Mouse (Mus musculus) CD8-positive naive resting alpha-beta T cell, adult 2 months (primary cell): Measurements from ENCODE around the gene Plekha5.
A peak's percentile ranks its signal among the peaks of the same experiment; 100 is the strongest.

ENCODE experiments used
- DNase-seq, 2 experiments: peaks; one replicate each; pipeline ENCODE4 v3.0.0; 2022; ENCODE audit warnings: low read depth in 2 of 2, low spot score in 2 of 2

Plekha5 gene

GRCm38 (mm10) chr6:140608666-140609065 is 184.8 kb downstream of the Plekha5 start:
- DNase-seq = no peak

- no peak for DNase-seq
Measured at GRCm38 (mm10) chr6:140609533-140609932, 185.7 kb downstream of the Plekha5 start.

GRCm38 (mm10) chr6:140610117-140610516 is 186.3 kb downstream of the Plekha5 start:
- no peak for DNase-seq

- DNase-seq = no peak
Measured at GRCm38 (mm10) chr6:140611282-140611681, 187.4 kb downstream of the Plekha5 start.

GRCm38 (mm10) chr6:140611893-140612473 is 188.1 kb downstream of the Plekha5 start:
- DNase-seq = no peak

GRCm38 (mm10) chr6:140613822-140614221 is 190.0 kb downstream of the Plekha5 start:
- no peak for DNase-seq

GRCm38 (mm10) chr6:140614711-140615110 is 190.9 kb downstream of the Plekha5 start:
- DNase-seq = no peak

- no peak for DNase-seq
Measured at GRCm38 (mm10) chr6:140620531-140621349, 196.9 kb downstream of the Plekha5 start.

GRCm38 (mm10) chr6:140621622-140622021 is 197.8 kb downstream of the Plekha5 start:
- no peak for DNase-seq

GRCm38 (mm10) chr6:140622391-140623225 is 198.8 kb downstream of the Plekha5 start, which contains the start of gene Aebp2:
Gene Aebp2, plus strand, starts transcription at chr6:140622663.
- no peak for DNase-seq

- DNase-seq = peak; percentile 90 to 91
Measured at GRCm38 (mm10) chr6:140623226-140624095, 199.6 kb downstream of the Plekha5 start.

- peak; percentile 24 to 26 for DNase-seq
Measured at GRCm38 (mm10) chr6:140624096-140625051, 200.5 kb downstream of the Plekha5 start.

- DNase-seq = no peak
Measured at GRCm38 (mm10) chr6:140629176-140629859, 205.5 kb downstream of the Plekha5 start.

GRCm38 (mm10) chr6:140630306-140630705 is 206.5 kb downstream of the Plekha5 start:
- no peak for DNase-seq

- DNase-seq = no peak
Measured at GRCm38 (mm10) chr6:140633616-140634015, 209.8 kb downstream of the Plekha5 start.

GRCm38 (mm10) chr6:140636290-140636689 is 212.4 kb downstream of the Plekha5 start:
- no peak for DNase-seq

- no peak for DNase-seq
Measured at GRCm38 (mm10) chr6:140642010-140642409, 218.2 kb downstream of the Plekha5 start.

- DNase-seq = no peak
Measured at GRCm38 (mm10) chr6:140642655-140643054, 218.8 kb downstream of the Plekha5 start.

- DNase-seq = no peak
Measured at GRCm38 (mm10) chr6:140645931-140646330, 222.1 kb downstream of the Plekha5 start.
